Mouse (Mus musculus): ENCODE results near the gene Gm10842.
"Not testable (repeated sequence)": the region's sequence is repeated elsewhere in the genome, so short reads cannot be mapped to it uniquely, and the experiment has no call there.

The Gm10842 gene

GRCm38 (mm10) chr11:105146593-105146992 lies at the start of gene Gm10842:
Gene Gm10842 (plus strand): TSS chr11:105146893.
- DNase-seq, result no peak

- DNase-seq, result not testable (repeated sequence)
Observed at GRCm38 (mm10) chr11:105112448-105112847, 34.2 kb upstream of the Gm10842 start.

- DNase-seq, result no peak
Observed at GRCm38 (mm10) chr11:105117814-105118213, 28.9 kb upstream of the Gm10842 start.

- no peak for DNase-seq
Observed at GRCm38 (mm10) chr11:105120551-105121061, 26.1 kb upstream of the Gm10842 start.

GRCm38 (mm10) chr11:105121792-105122191 lies 24.9 kb upstream of the Gm10842 start:
- not testable (repeated sequence) for DNase-seq

- no peak for DNase-seq
Observed at GRCm38 (mm10) chr11:105123986-105124385, 22.7 kb upstream of the Gm10842 start.

GRCm38 (mm10) chr11:105125735-105126519 lies 20.8 kb upstream of the Gm10842 start, which contains the start of gene Mettl2:
Gene Mettl2 (plus strand): TSS chr11:105126425.
- peak; percentile 84 for DNase-seq

GRCm38 (mm10) chr11:105126520-105127029 lies 20.1 kb upstream of the Gm10842 start:
- no peak for DNase-seq

- DNase-seq, result no peak
Observed at GRCm38 (mm10) chr11:105135692-105136091, 11.0 kb upstream of the Gm10842 start.

GRCm38 (mm10) chr11:105137255-105137654 lies 9.4 kb upstream of the Gm10842 start:
- not testable (repeated sequence) for DNase-seq

GRCm38 (mm10) chr11:105140512-105140911 lies 6.2 kb upstream of the Gm10842 start:
- not testable (repeated sequence) for DNase-seq

GRCm38 (mm10) chr11:105141115-105141514 lies 5.6 kb upstream of the Gm10842 start:
- DNase-seq, result no peak

- no peak for DNase-seq
Observed at GRCm38 (mm10) chr11:105143564-105143963, 3.1 kb upstream of the Gm10842 start.

GRCm38 (mm10) chr11:105144084-105144483 lies 2.6 kb upstream of the Gm10842 start:
- DNase-seq, result no peak

- no peak for DNase-seq
Observed at GRCm38 (mm10) chr11:105144508-105145210, 2.0 kb upstream of the Gm10842 start.

GRCm38 (mm10) chr11:105145211-105145610 lies 1.5 kb upstream of the Gm10842 start:
- DNase-seq, result no peak

GRCm38 (mm10) chr11:105149353-105149752 lies 2.7 kb downstream of the Gm10842 start:
- no peak for DNase-seq

GRCm38 (mm10) chr11:105149766-105150165 lies 3.1 kb downstream of the Gm10842 start:
- no peak for DNase-seq

- no peak for DNase-seq
Observed at GRCm38 (mm10) chr11:105150691-105151090, 4.0 kb downstream of the Gm10842 start.

- DNase-seq, result no peak
Observed at GRCm38 (mm10) chr11:105151226-105152016, 4.7 kb downstream of the Gm10842 start.

GRCm38 (mm10) chr11:105152017-105152300 lies 5.3 kb downstream of the Gm10842 start:
- no peak for DNase-seq

- no peak for DNase-seq
Observed at GRCm38 (mm10) chr11:105152357-105152899, 5.7 kb downstream of the Gm10842 start.
